ENCODE assay signal across 1 mouse cellular context in genomic region chr4:46495543-46495942, GRCm38 (mm10).
TF ChIP-seq lines count a peak whose summit lies in the region.

No protein-coding gene starts in this region.

TF ChIP-seq in ES-E14, 5 proteins besides CTCF, POLR2A, EP300 and RAD21 (continued from another document):
- no peak for TF ChIP-seq ZNF384 (IDR thresholded peaks at IDR 0.05; ENCODE audit: low read depth, low read length)
- TF ChIP-seq ZC3H11A (IDR thresholded peaks at IDR 0.05; ENCODE audit: borderline replicate concordance, low read depth, low read length): no peak
TF ChIP-seq in ES-E14: peak in this region for 0.
